Mouse (Mus musculus) C2C12 (cell line): ENCODE measurements around the gene Tbc1d10b. TPM values are rescaled to one million over a fixed set of nuclear protein-coding genes. Genes with fewer than 3 reads are reported as not detected.

Experiments used
- H3K27me3 ChIP-seq: one replicate; pipeline ENCODE4 v1.6.1; 2011; ENCODE audit not compliant: control insufficient read depth, insufficient read depth, insufficient read length
- H3K36me3 ChIP-seq: one replicate; pipeline ENCODE4 v1.6.1; 2011; ENCODE audit not compliant: control insufficient read depth, insufficient read depth
- H3K4me3 ChIP-seq: one replicate; pipeline ENCODE4 v1.5.1; 2011; ENCODE audit warnings: mild to moderate bottlenecking, control low read depth; ENCODE audit not compliant: poor library complexity, insufficient read depth, severe bottlenecking
- H3K79me2 ChIP-seq: one replicate; pipeline ENCODE4 v1.6.1; 2011; ENCODE audit not compliant: control insufficient read depth, insufficient read depth
- H3K79me3 ChIP-seq: one replicate; pipeline ENCODE4 v1.6.1; 2011; ENCODE audit warnings: low read depth, control low read depth
- H3ac ChIP-seq: one replicate; pipeline ENCODE3; 2011; ENCODE audit warnings: low read depth; ENCODE audit not compliant: control insufficient read depth, insufficient read length
- CEBPB ChIP-seq: IDR thresholded peaks from one replicate; pipeline ENCODE4 v1.6.1; 2011; ENCODE audit warnings: low read depth, mild to moderate bottlenecking, control low read depth, moderate library complexity
- CTCF ChIP-seq: IDR thresholded peaks from one replicate; pipeline ENCODE4 v1.5.1; 2011; ENCODE audit not compliant: control insufficient read depth, insufficient read depth, insufficient read length
- FOSL1 ChIP-seq: IDR thresholded peaks from one replicate; pipeline ENCODE4 v1.8.0; 2011; ENCODE audit warnings: mild to moderate bottlenecking, low read length; ENCODE audit not compliant: poor library complexity, insufficient read depth, severe bottlenecking
- MAX ChIP-seq: IDR thresholded peaks from one replicate; pipeline ENCODE4 v1.6.1; 2011; ENCODE audit warnings: mild to moderate bottlenecking, control low read depth
- MYOD1 ChIP-seq: IDR thresholded peaks from one replicate; pipeline ENCODE4 v1.6.1; 2011; ENCODE audit warnings: low read depth; ENCODE audit not compliant: control insufficient read depth, insufficient read length
- MYOG ChIP-seq: IDR thresholded peaks from one replicate; pipeline ENCODE4 v1.6.1; 2011; ENCODE audit not compliant: control insufficient read depth, insufficient read length; ENCODE audit errors: extremely low read depth
- USF1 ChIP-seq: IDR thresholded peaks from one replicate; pipeline ENCODE4 v1.6.1; 2011; ENCODE audit warnings: low read depth, mild to moderate bottlenecking, control low read depth, moderate library complexity
- polyA plus RNA-seq: library from polyadenylated mRNA; unstranded; fragments of >200 nt; fragmentation: generic; extraction: Trizol; gene quantifications from one replicate; pipeline ENCODE4 v1.2.1, GENCODE M21; 2012; ENCODE audit warnings: missing spikeins

Gene Tbc1d10b
- polyA plus RNA-seq, 1 experiment = 41.4 TPM

- TF ChIP-seq MAX (no peak), USF1 (no peak), MYOD1 (no peak), FOSL1 (no peak), CEBPB (no peak), CTCF (no peak), MYOG (no peak)
Measured at GRCm38 (mm10) chr7:127223106-127223505, 14.8 kb upstream of the Tbc1d10b start.

GRCm38 (mm10) chr7:127220440-127220839 lies 12.2 kb upstream of the Tbc1d10b start:
- TF ChIP-seq MYOD1 = no peak
- no peak for TF ChIP-seq MYOG
- no peak for TF ChIP-seq USF1
- no peak for TF ChIP-seq CTCF
- Histone ChIP-seq H3ac (no peak overlapping the region), H3K79me2 (no peaks in the 10 kb centered on the region), H3K4me3 (no peak overlapping the region), H3K27me3 (no peaks in the 10 kb centered on the region), H3K36me3 (no peaks in the 10 kb centered on the region), H3K79me3 (no peaks in the 10 kb centered on the region)

More at GRCm38 (mm10) chr7:127223106-127223505, 14.8 kb upstream of the Tbc1d10b start:
- no peaks in the 10 kb centered on the region for H3K27me3 ChIP-seq
- no peaks in the 10 kb centered on the region for H3K79me2 ChIP-seq
- no peaks in the 10 kb centered on the region for H3K79me3 ChIP-seq
- H3K36me3 ChIP-seq = no peaks in the 10 kb centered on the region
- no peak overlapping the region for H3K4me3 ChIP-seq
- H3ac ChIP-seq = no peak overlapping the region

GRCm38 (mm10) chr7:127218670-127219069 lies 10.4 kb upstream of the Tbc1d10b start:
- H3K4me3 ChIP-seq = no peak overlapping the region
- TF ChIP-seq CTCF (no peak), CEBPB (no peak), MYOG (no peak), MAX (no peak), FOSL1 (no peak), MYOD1 (no peak), USF1 (no peak)

GRCm38 (mm10) chr7:127217901-127218642 lies 9.8 kb upstream of the Tbc1d10b start:
- TF ChIP-seq MAX (no peak), USF1 (no peak), CEBPB (no peak), FOSL1 (no peak), CTCF (no peak), MYOD1 (no peak), MYOG (no peak)
- no peak overlapping the region for H3ac ChIP-seq

More at GRCm38 (mm10) chr7:127218670-127219069, 10.4 kb upstream of the Tbc1d10b start:
- H3K79me3 ChIP-seq = no peaks in the 10 kb centered on the region
- no peaks in the 10 kb centered on the region for H3K79me2 ChIP-seq
- no peaks in the 10 kb centered on the region for H3K27me3 ChIP-seq
- H3K36me3 ChIP-seq = no peaks in the 10 kb centered on the region
- no peak overlapping the region for H3ac ChIP-seq

GRCm38 (mm10) chr7:127217475-127217874 lies 9.2 kb upstream of the Tbc1d10b start:
- H3K79me2 ChIP-seq = no peaks in the 10 kb centered on the region
- H3K27me3 ChIP-seq = no peaks in the 10 kb centered on the region
- no peaks in the 10 kb centered on the region for H3K36me3 ChIP-seq
- no peaks in the 10 kb centered on the region for H3K79me3 ChIP-seq
- no peak overlapping the region for H3ac ChIP-seq
- TF ChIP-seq FOSL1 (no peak), MYOD1 (no peak), CTCF (no peak), CEBPB (no peak), USF1 (no peak)
- H3K4me3 ChIP-seq = no peak overlapping the region

More at GRCm38 (mm10) chr7:127217901-127218642, 9.8 kb upstream of the Tbc1d10b start:
- H3K27me3 ChIP-seq = no peaks in the 10 kb centered on the region
- H3K4me3 ChIP-seq = no peak overlapping the region
- H3K79me3 ChIP-seq = no peaks in the 10 kb centered on the region
- H3K36me3 ChIP-seq = no peaks in the 10 kb centered on the region
- H3K79me2 ChIP-seq = no peaks in the 10 kb centered on the region

GRCm38 (mm10) chr7:127216307-127216706 lies 8.0 kb upstream of the Tbc1d10b start:
- Histone ChIP-seq H3ac (no peak overlapping the region), H3K79me3 (no peaks in the 10 kb centered on the region), H3K36me3 (no peaks in the 10 kb centered on the region), H3K79me2 (no peaks in the 10 kb centered on the region), H3K27me3 (no peaks in the 10 kb centered on the region), H3K4me3 (no peak overlapping the region)
- TF ChIP-seq CTCF = no peak
- no peak for TF ChIP-seq MYOD1
- TF ChIP-seq CEBPB = no peak
- no peak for TF ChIP-seq USF1
- TF ChIP-seq MAX = no peak
- TF ChIP-seq MYOG = no peak
